ENCODE assay signal across 8 mouse cellular contexts in the genomic region with DNA sequence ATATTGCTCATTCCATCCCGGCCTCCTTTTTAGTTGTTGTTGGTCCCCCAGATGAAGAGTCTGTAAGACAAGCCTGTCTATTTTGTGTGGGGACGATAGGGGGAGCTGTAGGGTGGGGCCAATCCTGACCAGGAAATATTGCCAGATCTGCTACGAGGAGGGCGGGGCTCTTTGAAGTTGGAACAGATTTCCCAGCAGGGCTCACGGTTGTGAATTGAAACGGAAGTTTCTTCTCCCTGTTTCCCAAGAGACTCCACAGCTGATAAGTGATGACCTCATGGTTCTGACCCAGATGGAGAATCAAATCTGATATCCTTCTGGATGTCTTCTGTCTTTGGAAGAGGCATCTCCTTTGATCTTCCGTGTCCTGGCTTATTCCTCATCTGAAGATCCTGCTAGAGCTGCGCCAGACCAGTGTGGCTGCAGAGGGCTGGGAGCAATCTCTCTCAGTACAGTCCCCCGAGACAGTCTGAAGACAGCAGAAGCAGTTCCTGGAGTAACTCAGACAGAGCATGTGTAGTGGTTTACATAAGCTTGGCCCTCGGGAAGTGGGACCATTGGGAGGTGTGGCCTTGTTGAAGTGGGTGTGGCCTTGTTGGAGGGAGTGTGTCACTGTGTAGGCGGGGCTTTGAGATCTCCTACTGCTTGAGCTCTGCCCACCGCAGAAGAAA.
DNase-seq lines count a peak whose midpoint lies in the region; ATAC-seq and TF ChIP-seq lines count a peak whose summit lies in the region.

No protein-coding gene starts in this region.

- no peak overlapping the region for H3K9ac ChIP-seq in forebrain, embryonic 13.5 days
- H3K9ac ChIP-seq in lung, embryonic 15.5 days: no peak overlapping the region

- TF ChIP-seq CTCF in Patski (IDR thresholded peaks at IDR 0.05): peak; percentile 27

- no peaks in the 10 kb centered on the region for H3K36me3 ChIP-seq in forebrain, embryonic 13.5 days (ENCODE audit: poor library complexity, severe bottlenecking)
- no peaks in the 10 kb centered on the region for H3K36me3 ChIP-seq in lung, embryonic 15.5 days

- H3K9me3 ChIP-seq in forebrain, embryonic 13.5 days (replicated peaks): no peaks in the 10 kb centered on the region; the same call in 1 of the 2 replicates
- no peaks in the 10 kb centered on the region for H3K9me3 ChIP-seq in lung, embryonic 15.5 days

- POLR2A ChIA-PET in Patski (lab: Charles Lee): no interaction called here

- H3K4me3 ChIP-seq in forebrain, embryonic 13.5 days: no peak overlapping the region
- H3K4me3 ChIP-seq in lung, embryonic 15.5 days: peak overlapping the region; percentile 21

- CTCF ChIA-PET in Patski (lab: Charles Lee): no interaction called here

- ATAC-seq in Patski: no peak
- ATAC-seq in cerebellum, adult (ENCODE audit: insufficient number of reproducible peaks, low FRiP score, low TSS enrichment): peak; percentile 64; the same call in 1 of the 2 replicates
- peak; percentile 16; the same call in 1 of the 2 replicates for ATAC-seq in forebrain, embryonic 13.5 days
- peak; percentile 89 for ATAC-seq in lung, embryonic 15.5 days (ENCODE audit: borderline replicate concordance, extremely low read depth, low FRiP score, low TSS enrichment)
- no peak for ATAC-seq in inflammation-experienced regulatory T-cells, adult 6 months

- no peaks in the 10 kb centered on the region for H3K27me3 ChIP-seq in Patski
- peaks cover 8% of the 10 kb centered on the region for H3K27me3 ChIP-seq in forebrain, embryonic 13.5 days
- no peaks in the 10 kb centered on the region for H3K27me3 ChIP-seq in lung, embryonic 15.5 days

- in situ Hi-C loops in Patski (cut with MboI; ENCODE audit: low pct_unique_long_range_greater_than_20kb): no loop called here

- peak overlapping the region; percentile 19; the same call in 1 of the 2 replicates for H3K4me2 ChIP-seq in forebrain, embryonic 13.5 days
- H3K4me2 ChIP-seq in lung, embryonic 15.5 days: peak overlapping the region; percentile 51

- DNase-seq in Patski (ENCODE audit: low read depth, low spot score): no peak
- peak; percentile 77 to 85 for DNase-seq in heart, postnatal 10 days
- DNase-seq in kidney, postnatal 25 days: peak; percentile 75 to 81
- DNase-seq in ovary, postnatal 36 days (ENCODE audit: low spot score): peak; percentile 53

- WGBS in forebrain, embryonic 13.5 days: 18% methylated on average over 12 of the region's 12 CpGs
- 9% methylated on average over 12 of the region's 12 CpGs for WGBS in lung, embryonic 15.5 days

- no peak overlapping the region for H3K27ac ChIP-seq in forebrain, embryonic 13.5 days
- peak overlapping the region; percentile 84 for H3K27ac ChIP-seq in lung, embryonic 15.5 days

- intact Hi-C loops in heart, postnatal 10 days (cut with DNase I): no loop called here

- peaks cover 25% of the 10 kb centered on the region for H3K4me1 ChIP-seq in forebrain, embryonic 13.5 days
- peaks cover 11% of the 10 kb centered on the region; the same call in 1 of the 2 replicates for H3K4me1 ChIP-seq in lung, embryonic 15.5 days

Comparison
In these comparisons a context has a peak if more than half of its experiments do, and no peak if none do; other contexts are left out.
1. ATAC-seq: peak in cerebellum, adult (single experiment), forebrain, embryonic 13.5 days (single experiment) and lung, embryonic 15.5 days (single experiment); none in Patski (single experiment) and inflammation-experienced regulatory T-cells, adult 6 months (single experiment).